Mouse (Mus musculus) E14TG2a.4 (cell line): ENCODE measurements around the gene Neu4.
"Not testable (repeated sequence)": the region's sequence is repeated elsewhere in the genome, so short reads cannot be mapped to it uniquely, and the experiment has no call there.

Experiments used
- CTCF ChIP-seq: conservative IDR thresholded peaks from 2 replicates; pipeline ENCODE4 v1.5.1; 2014; ENCODE audit warnings: low read length
- NANOG ChIP-seq: IDR thresholded peaks from 2 replicates; pipeline ENCODE4 v1.6.1; 2014; ENCODE audit warnings: borderline replicate concordance, low read length, mixed read lengths

DNA sequence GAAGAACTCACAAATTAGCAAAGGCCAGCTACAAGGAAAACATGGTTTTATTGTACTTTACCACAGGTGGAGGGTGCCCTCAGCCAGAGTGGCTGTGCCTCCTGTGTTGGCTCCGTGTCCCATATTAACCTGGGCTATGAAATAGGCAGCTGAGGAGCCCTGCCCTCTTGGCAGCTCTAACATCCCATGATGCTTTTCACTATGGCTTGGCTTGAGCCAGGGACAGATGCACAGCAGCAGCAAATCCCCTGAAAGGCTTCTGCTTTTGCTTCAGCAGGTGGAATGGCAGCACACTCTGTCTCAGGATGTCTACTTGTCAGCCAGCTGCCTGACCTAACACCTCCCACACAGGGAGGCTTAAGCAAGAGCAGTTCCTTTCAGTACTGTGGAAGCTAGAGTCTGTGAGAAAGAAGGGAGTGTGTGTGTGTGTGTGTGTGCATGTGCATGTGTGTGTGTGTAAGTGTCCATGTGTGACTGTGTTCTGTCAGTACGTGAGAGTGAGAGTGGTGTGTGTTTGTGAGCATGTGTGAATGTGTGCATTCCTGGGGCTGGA lies 14.2 kb upstream of the Neu4 start:
- not testable (repeated sequence) for TF ChIP-seq CTCF, NANOG
